Mouse (Mus musculus) frontal cortex, postnatal 10 days (tissue): ENCODE data around the gene Ebp.

ENCODE experiments used
- DNase-seq, 2 experiments: peaks; one replicate each; pipeline ENCODE4 v3.0.0; 2022; ENCODE audit warnings: low spot score in 2 of 2, mixed read lengths in 1 of 2

Gene Ebp

DNA sequence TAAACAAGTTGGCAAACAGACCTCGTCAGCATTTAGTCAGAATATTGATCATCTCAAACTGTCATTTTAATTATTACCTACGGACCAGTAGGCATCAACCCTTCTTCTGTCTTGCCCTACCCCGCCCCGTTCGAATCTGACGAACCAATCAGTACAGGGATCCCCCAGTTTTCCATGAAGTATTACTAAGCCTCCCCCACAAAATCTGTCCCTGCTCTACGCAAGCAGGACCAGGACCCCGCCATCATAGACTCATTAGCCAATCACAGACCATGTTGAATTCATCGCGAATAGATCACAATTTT is at the start of gene Ebp:
Gene Ebp, minus strand, starts transcription at position 94 of the 305 bp plus-strand sequence.
- DNase-seq: peak; percentile 31 to 33

DNA sequence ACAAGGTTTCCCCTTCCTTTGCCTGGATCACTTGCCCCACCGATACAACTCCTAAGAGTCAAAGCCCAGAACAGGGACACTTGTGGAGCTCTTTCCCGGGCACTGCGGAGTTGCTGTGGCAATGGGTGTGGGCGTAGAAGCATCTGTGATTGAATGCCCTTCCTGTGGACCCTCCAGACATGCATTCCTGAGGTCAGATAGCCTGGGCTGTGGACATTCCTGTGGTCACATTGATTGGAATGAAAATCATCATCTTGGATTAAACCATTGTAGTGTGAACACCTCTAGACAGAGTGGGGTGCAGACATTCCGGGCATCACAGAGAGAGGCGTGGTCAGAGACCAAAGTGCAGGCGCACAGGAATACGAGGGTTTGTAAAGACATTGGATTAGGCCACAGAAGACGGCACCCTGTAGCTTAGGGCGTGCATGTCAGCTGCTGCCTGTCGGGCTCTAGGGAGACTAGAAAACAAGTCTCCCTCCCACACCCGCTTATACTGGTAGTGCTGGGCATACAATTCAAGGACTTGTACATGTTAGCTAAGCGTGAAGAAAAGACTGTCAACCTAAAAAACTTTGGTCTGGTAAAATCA is 45.6 kb upstream of the Ebp start:
- no peak for DNase-seq

DNA sequence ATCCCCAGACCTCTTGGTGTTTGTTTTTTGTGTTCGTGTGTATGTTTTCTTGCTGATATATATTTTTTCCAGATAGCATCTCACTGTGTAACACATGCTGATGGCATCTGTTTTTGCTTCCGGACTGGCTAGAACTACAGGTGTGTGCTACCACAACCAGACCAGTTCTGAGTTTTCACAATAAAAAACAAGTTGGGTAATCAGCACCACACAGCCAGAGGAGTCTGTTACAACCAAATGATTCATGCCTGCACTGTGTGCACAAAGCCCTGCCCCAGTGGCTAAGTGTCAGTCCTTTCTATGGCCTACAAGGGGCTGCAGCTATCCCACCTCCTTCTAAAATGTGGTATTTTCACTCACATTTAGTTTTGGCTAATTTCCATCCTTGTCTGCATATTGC is 43.4 kb upstream of the Ebp start:
- DNase-seq: no peak

DNA sequence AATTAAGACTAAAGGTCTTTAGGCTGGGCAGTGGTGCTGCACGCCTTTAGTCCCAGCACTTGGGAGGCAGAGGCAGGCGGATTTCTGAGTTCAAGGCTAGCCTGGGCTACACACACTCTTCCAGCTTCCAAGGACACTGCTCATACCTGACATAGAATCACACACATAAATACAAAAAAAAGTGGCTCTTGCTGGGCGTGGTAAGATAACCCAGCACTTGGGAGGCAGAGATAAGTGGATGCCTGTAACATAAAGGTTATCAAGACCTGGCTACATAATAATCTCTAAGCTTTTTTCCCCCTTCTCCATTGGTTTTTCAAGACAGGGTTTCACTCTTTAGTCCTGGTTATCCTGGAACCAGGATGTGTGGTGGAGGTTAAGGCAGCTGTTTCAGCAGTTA is 40.3 kb upstream of the Ebp start:
- DNase-seq: no peak

DNA sequence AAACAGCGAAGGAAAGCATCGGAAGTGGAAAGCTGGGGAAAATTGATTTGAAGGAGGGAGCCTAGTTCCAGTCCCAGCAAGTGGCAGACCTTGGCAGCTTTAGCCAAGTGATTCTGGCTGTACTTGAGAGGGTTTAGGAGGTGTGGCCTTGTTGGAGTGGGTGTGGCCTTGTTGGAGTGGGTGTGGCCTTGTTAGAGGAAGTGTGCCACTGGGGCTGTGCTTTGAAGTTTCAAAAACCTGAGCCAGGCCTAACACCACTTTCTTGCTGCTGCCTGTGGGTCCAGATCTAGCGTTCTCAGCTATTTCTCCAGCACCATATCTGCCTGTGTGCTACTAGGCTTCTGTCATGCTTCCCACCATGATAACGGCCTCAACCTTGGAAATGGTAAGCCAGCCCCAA is 37.0 kb upstream of the Ebp start:
- no peak for DNase-seq

DNA sequence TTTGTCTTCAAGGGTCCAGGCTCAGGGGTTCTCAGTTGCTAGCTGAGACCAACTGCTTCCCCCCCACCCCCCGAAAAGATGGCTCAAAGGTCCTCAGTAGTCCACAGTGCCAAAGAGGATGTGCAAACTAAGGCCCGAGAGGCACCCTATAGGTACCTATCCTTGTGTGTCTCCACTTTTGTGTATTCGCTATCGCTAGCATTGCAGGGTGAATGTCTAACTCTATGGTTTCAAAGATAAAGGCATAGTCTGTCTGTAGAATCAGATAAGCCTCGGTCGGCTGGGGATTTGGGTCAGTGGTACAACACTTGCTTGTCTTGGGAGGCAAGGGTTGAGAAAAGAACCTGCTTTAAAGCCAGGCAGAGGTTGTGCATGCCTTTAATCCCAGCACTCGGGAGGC is 30.2 kb upstream of the Ebp start:
- DNase-seq: no peak

DNA sequence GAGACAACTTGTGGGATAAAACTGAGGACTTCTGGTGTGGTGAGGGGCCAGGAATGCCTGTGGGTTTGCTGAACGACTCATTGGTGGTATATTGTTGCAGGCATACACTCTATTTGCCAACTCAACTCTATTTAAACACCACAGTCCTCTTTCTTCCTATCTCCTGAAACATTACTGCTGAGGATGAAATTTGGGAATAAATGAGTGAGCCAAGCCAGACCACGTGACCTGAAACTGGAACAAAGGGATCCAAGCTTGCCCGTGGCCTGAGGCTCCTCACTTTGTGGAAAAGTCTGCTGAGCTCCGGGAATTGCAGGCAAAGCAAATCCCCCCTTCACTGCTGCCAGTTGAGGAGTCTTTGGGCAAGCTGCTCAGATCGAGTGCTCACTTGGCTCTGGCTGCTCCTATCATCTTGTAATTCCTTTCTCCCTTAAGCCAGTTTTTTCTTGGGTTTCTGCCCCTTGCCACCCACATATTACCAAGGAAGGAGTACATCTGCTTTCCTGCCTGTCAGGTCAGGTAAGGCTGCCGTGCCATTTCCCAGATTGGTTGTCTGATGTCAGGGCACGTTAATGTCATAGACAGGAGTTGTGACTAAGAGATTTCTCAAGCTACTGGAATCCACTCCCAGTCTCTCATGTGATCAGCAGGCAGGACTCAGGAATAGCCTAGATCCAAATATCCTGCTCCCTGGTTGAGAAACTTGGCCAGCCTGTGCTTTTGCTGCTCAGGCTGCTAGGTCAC is 29.5 kb upstream of the Ebp start:
- no peak for DNase-seq

DNA sequence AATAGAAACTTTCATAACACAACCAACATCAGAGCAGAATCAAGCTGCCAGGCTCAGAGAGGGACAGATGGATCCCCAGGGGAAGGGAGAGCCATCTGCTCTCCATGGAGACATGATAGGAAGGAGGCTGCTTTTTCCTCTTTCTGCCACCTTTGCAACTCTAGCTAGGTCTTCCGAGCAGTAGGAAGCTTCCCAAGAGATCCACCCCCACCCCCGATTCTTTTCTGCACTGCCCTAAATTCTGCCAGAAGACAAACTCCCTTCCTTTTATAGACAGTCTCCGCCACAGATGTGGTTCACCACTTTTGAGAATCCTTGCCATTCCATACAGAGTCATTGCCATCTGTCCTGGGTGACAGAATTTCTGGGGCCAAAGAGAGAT is 29.0 kb upstream of the Ebp start:
- peak in 1 of 2 experiments; percentile 22 for DNase-seq

DNA sequence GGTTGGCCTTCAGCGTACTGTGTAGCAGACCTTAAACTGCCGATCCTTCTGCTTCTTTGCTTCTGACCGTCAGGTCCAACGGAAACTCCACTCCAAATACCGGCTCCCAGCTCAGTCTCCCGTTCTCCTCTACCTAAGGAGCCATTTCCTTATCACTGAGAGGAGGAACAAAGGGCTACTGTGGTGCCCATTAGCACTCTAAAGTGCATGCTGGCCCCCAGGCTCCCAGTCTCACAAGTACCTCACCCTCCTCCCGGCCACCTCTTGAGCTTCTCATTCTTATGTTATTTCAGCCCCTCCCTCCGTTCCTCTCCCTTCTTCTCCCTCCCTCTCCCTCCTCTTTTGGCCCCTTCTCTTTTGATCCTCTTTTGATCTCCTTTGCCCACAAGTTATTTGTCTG is 26.3 kb upstream of the Ebp start:
- no peak for DNase-seq

DNA sequence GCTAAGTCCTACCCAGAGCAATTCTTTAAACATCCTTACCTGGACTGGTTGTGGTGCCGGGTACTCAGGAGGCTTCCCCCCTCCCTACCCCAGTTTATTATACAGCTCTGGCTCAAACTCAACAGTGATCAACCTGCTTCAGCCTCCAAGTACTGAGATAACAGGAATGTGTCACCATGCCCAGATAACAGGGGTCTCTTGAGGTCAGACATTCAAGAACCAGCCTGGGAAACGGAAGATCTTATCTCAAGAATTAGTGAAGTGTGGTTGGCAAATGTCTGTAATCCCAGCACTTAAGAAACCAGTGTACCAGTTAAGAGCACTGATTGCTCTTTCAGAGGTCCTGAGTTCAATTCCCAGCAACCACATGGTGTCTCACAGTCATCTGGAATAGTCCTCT is 24.8 kb upstream of the Ebp start:
- DNase-seq: no peak

DNA sequence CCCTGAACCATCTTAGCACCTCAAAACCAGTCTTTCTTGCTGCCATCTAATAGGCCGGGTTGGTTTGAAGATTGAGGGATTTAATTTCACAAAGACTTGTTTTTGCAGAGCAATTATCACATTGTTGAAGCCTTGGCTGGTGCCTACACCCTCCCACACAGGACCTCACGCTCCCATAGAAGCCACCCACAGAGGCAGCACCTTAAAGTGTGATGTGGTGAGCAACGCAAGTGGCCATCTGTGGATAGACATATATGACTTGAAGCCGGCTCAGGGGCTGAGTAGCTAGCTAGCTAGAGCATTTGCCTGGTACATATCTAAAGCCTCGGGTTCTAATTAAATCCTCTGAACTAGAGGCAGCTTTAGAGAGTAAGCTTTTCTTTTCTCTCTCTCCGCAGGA is 24.1 kb upstream of the Ebp start:
- peak in 1 of 2 experiments; percentile 24 for DNase-seq

DNA sequence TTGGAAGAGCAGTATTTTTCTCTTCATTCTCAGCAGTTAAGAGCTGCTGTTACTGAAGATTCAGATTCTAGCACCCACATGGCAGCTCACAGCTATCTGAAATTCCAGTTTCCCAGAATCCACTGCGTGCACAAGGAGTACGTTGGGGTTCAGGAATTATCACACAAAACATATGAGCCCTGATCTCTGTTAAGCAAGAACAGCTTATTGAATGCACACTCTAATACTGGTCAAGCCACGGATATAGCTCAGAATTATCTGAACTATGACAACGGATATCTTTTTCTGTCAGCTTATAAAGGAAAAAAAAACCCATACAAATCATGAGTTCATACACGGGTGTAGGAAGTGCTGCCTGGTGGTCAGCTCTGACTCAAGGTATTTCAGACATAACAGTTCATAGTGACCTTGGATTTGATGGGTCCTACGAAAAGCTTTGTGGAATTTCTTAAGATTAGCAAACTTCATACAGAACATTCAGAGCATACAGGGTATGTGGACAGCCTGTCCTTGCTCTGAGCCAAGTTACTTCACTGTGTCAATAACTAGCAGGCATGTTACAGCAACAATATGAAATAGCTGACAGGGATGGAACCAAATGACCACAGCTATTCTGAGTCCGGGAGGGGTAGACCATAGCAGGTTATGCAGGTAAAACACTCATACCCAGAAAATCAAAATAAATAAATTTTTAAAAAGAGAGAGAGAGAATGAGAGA is 18.3 kb upstream of the Ebp start:
- DNase-seq: no peak

DNA sequence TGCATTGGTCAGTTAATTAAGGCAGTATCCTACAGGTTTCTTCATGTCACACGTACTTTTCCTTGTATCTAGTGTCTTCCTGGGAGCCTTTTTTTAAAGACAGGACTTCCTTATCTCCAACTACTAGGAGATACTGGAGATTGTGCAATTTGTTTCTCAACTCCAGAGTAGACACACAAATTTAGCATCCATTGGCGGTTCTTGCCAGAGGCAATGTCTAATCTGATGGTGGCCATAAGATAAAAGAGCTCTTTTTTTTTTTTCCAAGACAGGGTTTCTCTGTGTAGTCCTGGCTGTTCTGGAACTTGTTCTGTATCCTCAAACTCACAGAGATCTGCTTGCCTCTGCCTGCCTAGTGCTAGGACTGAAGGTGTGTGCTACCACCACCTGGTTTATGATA is 16.4 kb upstream of the Ebp start:
- no peak for DNase-seq

DNA sequence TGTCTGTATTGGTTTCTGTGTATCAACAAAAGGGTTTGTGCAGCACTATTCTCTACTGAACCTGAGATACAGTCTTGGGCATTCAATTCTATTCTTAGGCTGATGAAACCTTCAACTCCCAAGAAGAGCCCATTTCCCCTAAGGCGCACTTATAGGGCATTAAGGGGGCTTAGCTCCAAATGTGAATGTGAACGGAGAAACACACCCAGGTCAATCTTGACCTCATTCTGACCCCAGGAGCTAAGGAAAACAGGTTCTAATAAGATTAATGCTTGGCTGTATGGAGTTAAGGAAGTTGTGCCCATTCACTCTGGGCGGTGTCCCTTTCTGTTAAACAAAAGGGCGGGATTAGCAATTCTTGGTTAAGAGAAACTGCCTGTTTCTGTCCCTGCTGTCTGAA is 13.9 kb upstream of the Ebp start:
- no peak for DNase-seq

DNA sequence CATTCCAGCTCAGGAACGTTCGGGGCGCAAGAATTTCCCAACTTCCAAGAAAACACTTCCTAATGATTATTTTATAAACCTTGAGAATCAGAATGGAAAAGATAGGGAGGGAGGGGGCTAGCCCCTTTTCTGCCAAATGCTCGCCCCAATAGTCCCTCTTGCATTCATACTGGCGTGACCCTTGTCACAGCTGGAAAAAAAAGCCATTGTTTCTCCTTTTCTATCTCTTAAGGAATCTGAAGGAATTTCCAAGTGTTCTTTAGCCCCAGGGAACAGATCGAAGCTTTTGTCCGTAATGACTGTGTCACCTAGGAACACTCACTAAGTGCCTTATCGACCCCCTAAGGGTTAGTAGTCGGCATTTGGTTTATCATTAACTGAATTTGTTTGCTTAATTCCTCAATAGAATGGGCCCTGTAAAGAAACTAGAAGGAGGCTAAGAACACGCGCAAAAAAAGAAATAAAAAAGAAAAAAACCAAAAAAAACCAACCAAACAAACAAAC is 13.4 kb upstream of the Ebp start:
- no peak for DNase-seq

DNA sequence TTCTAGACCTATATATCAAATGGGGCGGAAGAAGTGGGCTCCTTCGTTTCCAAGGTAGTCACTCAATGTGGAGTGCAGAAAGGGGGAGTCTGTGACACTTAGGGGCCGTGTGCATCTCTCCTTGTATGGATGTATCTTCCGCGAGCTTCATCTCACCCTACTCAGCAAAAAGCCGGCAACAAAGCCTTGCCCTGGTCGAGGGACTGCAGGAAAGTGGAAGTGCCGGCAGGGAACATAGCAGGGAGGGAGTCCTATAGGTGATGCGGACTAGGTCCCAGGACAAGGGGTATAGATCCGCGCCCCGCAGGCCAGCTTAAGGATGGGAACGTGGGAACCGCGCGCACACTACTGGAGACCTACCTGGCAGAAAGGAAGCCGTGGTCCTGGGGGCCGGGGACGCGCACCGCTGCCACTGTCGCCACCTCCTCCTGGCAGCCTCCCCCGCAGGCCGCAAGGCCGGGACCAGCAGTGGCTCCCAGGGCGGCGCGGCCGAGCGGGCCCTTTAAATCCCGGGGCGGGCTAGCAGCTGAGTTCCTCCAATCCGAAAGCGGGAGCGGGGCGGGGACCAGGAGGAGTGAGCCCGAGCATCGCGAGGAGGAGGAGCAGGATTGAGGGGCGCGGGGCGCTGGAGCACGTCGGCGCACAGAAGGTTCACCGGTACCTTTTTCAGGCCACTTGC is 12.8 kb upstream of the Ebp start, which contains the start of gene Porcn:
Gene Porcn, minus strand, starts transcription at position 511 of the 679 bp plus-strand sequence.
- peak; percentile 59 to 84 for DNase-seq

DNA sequence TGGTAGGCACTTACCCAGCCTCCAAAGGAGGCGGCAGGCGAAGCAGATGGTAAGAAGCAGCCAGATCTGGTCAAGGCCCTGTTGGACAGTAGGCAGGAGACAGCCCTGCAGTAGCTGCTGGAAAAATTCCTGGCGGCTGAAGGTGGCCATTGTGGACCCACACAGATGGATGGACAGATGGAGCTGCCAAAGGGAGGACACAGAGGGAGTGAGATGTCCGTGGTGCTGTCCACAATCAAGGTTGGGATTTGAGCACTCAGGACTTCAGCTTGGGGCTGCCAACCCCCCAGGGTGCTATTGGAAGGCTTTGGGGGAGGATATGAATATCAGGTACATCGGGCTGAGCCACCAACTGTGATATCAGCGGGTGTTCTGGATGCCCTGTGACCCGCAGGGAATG is 12.2 kb upstream of the Ebp start:
- DNase-seq: no peak

DNA sequence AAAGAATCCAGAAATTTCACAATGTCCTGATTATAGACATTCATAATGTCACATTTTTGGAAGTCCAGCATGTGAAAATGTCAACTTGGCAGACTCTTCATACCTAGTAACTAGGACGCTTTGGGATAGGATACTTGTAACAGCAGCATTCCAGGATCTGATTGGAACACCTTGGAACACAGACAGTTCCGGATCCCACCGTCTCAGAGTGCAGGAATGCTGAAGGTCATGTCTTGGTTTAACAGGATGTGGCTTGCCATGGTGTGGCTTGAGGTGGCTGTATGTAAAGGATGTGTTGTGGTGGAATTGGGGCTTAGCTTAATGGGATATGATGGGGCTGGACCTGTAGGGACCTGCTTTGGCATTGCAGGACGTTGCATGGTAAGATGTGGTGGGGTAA is 11.8 kb upstream of the Ebp start:
- no peak for DNase-seq

DNA sequence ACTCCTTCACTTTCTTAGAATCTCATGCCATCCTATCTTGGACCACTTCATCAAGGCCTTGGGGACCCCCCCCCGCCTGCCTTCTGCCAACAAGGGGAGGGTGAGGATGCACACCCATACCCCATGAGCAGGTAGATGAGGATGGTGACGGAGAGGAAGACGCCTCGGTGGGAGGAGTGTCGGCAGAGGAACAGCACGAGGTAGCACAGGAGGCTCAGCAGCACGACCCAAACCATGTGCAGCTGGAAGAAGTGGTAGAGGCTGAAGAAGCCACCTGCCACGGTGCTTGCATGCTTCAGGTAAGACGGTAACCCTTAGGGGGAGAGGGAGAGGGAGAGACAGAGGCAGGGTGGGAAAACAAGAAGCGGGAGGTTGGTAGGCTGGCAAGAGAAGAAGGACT is 10.8 kb upstream of the Ebp start:
- no peak for DNase-seq

DNA sequence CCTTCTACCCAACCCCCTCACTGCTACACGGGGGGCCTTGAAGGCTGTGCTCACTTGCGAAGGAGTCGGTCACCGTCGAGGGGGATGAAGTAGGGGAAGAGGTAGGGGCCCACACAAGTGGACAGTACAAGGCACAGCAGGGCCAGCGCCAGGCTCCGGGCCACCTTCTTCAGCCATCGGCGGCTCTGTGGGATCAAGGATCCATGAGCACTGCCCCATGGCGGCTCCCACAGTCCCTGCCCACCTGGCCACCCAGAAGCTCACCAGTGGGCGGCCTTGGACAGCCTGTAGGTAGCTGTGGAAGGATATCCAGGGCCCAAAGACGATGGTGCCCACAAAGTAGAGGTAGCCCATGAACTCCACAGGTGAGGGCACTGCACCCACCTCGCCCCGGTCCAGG is 9.8 kb upstream of the Ebp start:
- DNase-seq: no peak

DNA sequence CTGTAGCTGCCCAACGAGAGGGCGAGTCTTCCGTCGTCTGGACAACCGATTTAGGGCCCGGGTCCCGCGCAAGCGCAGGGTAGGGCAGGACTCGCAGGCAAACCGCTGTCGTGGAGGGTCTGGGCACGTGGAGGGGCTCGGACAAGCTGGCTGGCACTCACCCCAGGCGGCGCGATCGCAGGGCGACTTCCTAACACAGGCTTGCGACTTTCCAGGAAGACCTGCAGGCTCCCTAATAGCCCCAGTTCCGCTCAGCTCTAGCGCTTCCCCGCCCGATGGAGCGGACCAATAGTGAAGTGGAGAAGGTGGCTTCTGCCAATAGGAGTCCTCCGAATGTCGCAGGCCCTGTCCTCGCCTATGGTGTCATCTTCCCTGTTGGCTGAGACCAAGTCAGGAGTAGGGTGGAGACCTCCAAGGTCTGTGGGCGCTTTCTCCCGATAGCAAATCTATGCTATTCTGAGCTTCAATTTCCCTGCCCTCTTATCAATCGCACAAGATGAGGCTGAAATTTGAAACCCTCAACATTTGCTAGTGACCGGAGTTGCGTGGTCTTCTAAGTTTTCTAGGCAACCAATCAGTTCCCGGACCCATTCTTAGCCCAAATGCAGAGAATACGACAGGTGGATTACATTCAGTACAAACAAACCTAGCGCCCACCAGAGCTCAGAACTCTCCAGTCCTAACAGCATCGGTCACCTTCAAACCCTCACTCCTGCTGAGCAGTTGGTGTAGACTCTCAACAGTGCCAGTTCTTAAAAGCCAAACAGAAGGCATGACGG is 483 bp downstream of the Ebp start:
- DNase-seq: peak; percentile 69 to 75
